Mouse (Mus musculus): ENCODE measurements at regions not wholly inside any gene's neighbourhood (a gene's known extent, or its start where the extent isn't known, plus 50 kb on each side); places are given as distances from the start of the nearest gene placed in this dataset.
"Not testable (repeated sequence)": the region's sequence is repeated elsewhere in the genome, so short reads cannot be mapped to it uniquely, and the experiment has no call there.

DNA sequence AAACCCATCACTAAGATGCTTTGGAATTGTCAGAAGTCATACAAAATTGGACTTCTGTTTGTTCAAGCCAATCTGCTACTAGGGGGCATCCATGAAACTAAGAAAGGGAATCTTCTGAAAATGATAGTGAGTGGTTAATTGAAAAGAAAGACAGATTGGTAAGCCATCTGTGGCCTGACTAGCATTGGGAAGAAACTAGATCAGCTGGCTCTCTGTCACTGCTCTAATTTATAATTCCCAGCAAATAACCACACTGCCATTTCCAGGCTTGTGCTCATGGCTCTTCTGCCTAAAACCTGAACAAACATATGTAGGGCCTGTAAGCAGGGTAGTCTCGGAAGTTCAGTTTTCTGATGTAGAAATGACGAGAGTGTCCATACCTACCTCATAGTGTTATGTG is 569.8 kb downstream of the Pcdh19 start:
- H3K27me3 ChIP-seq (ENCODE audit: control insufficient read depth, insufficient read depth, low read length), result no peaks in the 10 kb centered on the region
- ATAC-seq (ENCODE audit: low FRiP score, low TSS enrichment), result no peak

DNA sequence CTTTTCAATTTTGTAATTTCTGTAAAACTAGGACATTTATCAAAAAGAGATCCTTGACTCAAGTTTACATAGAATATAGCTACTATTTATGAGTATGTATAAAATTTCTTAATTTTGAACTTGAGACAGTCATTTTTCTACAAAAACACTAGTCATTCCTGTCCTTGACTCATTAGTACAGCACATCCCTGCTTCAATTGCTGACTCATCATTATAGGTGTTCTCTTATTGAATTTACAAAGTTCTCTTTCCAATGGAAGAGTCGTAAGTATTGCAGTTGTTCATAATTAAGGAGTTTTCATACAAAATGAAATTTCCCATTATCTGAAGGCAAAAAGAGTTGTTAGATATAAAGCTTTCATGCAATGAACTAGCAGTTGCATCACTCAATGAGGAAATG is 578.6 kb downstream of the Pcdh19 start:
- DNase-seq (ENCODE audit: low spot score), result no peak
- H3K36me3 ChIP-seq (ENCODE audit: control insufficient read depth, insufficient read depth, low read length), result no peaks in the 10 kb centered on the region
- no peak overlapping the region for H3K27ac ChIP-seq (replicated peaks)
- H3K4me1 ChIP-seq (replicated peaks; ENCODE audit: control insufficient read depth, insufficient read depth), result no peaks in the 10 kb centered on the region
- no peak overlapping the region for H3K4me3 ChIP-seq (ENCODE audit: low read depth, low read length)
- no peaks in the 10 kb centered on the region for H3K27me3 ChIP-seq (ENCODE audit: control insufficient read depth, insufficient read depth, low read length)
- TF ChIP-seq CTCF (IDR thresholded peaks at IDR 0.05; ENCODE audit: low read depth), result no peak
- no peak for TF ChIP-seq EP300 (optimal IDR thresholded peaks at IDR 0.05)
- WGBS, result 84% methylated on average over 1 of the region's 1 CpGs
- no peak overlapping the region for H3K4me2 ChIP-seq (replicated peaks; ENCODE audit: low read depth)
- no peaks in the 10 kb centered on the region for H3K9me3 ChIP-seq (ENCODE audit: control insufficient read depth, low read length)
- ATAC-seq (ENCODE audit: low FRiP score, low TSS enrichment), result no peak
- no peak overlapping the region for H3K9ac ChIP-seq (ENCODE audit: low read length)

More for the DNA sequence above, 569.8 kb downstream of the Pcdh19 start:
- DNase-seq (ENCODE audit: low spot score), result no peak
- Histone ChIP-seq H3K4me2 (replicated peaks; ENCODE audit: low read depth) (no peak overlapping the region), H3K27ac (replicated peaks) (no peak overlapping the region), H3K4me3 (ENCODE audit: low read depth, low read length) (no peak overlapping the region), H3K36me3 (ENCODE audit: control insufficient read depth, insufficient read depth, low read length) (no peaks in the 10 kb centered on the region), H3K9me3 (ENCODE audit: control insufficient read depth, low read length) (no peaks in the 10 kb centered on the region), H3K4me1 (replicated peaks; ENCODE audit: control insufficient read depth, insufficient read depth) (no peaks in the 10 kb centered on the region), H3K9ac (ENCODE audit: low read length) (no peak overlapping the region)
- TF ChIP-seq CTCF (IDR thresholded peaks at IDR 0.05; ENCODE audit: low read depth), result no peak
- WGBS, result 82% methylated on average over 2 of the region's 2 CpGs

DNA sequence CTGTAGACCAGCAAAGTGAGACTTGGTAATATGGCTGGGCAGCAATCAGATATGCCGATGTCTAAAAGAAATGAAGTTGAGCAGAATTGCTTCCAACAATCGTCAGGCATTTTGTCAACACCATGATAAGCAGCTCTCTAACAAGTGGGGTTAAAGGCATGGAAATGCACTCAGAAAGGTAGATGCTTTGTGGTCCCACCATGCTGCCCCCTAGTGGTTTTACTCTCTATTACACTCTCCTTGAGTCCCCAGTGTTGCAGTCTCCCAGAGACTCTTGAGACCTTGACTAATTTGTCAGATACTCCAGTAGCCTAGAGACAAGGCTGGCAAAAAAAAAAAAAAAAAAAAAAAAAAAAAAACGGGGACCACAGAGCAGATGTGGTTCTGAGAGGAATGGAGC is 595.8 kb downstream of the Pcdh19 start:
- no peak overlapping the region for H3K4me3 ChIP-seq (ENCODE audit: low read depth, low read length)
- no peaks in the 10 kb centered on the region for H3K36me3 ChIP-seq (ENCODE audit: control insufficient read depth, insufficient read depth, low read length)
- no peak overlapping the region for H3K9ac ChIP-seq (ENCODE audit: low read length)
- H3K27me3 ChIP-seq (ENCODE audit: control insufficient read depth, insufficient read depth, low read length), result no peaks in the 10 kb centered on the region
- H3K9me3 ChIP-seq (ENCODE audit: control insufficient read depth, low read length), result no peaks in the 10 kb centered on the region
- TF ChIP-seq EP300 (optimal IDR thresholded peaks at IDR 0.05), result no peak
- peak; percentile 19; the same call in 1 of the 2 replicates for TF ChIP-seq CTCF (IDR thresholded peaks at IDR 0.05; ENCODE audit: low read depth)
- 82% methylated on average over 3 of the region's 3 CpGs for WGBS
- H3K27ac ChIP-seq (replicated peaks), result no peak overlapping the region
- no peaks in the 10 kb centered on the region for H3K4me1 ChIP-seq (replicated peaks; ENCODE audit: control insufficient read depth, insufficient read depth)
- DNase-seq (ENCODE audit: low spot score) (no peak), ATAC-seq (ENCODE audit: low FRiP score, low TSS enrichment) (no peak)
- H3K4me2 ChIP-seq (replicated peaks; ENCODE audit: low read depth), result no peak overlapping the region

DNA sequence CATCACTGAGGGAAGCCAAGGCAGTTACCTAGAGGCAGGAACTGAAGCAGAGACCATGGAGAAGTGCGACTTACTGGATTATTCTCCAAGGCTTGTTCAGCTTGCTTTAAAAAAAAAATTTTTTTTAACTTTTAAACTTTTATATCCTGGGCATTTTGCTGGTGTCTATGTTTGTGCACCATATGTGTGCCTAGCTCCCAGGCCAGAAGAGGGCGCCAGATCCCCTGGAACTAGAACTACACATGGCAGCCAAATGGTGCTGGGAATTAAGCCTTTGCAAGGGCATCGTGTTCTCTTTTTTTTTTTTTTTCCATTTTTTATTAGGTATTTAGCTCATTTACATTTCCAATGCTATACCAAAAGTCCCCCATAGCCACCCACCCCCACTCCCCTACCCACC is 624.7 kb downstream of the Pcdh19 start:
- not testable (repeated sequence) for H3K4me3 ChIP-seq (ENCODE audit: low read depth, low read length); H3K27ac ChIP-seq (replicated peaks); H3K36me3 ChIP-seq (ENCODE audit: control insufficient read depth, insufficient read depth, low read length); H3K4me2 ChIP-seq (replicated peaks; ENCODE audit: low read depth); H3K9me3 ChIP-seq (ENCODE audit: control insufficient read depth, low read length); H3K4me1 ChIP-seq (replicated peaks; ENCODE audit: control insufficient read depth, insufficient read depth); H3K9ac ChIP-seq (ENCODE audit: low read length); DNase-seq (ENCODE audit: low spot score); H3K27me3 ChIP-seq (ENCODE audit: control insufficient read depth, insufficient read depth, low read length); ATAC-seq (ENCODE audit: low FRiP score, low TSS enrichment)
- peak; percentile 5; the same call in 1 of the 2 replicates for TF ChIP-seq CTCF (IDR thresholded peaks at IDR 0.05; ENCODE audit: low read depth)
- WGBS, result 68% methylated on average over 3 of the region's 3 CpGs

Data from stomach, postnatal 0 days (tissue).